Mouse (Mus musculus) embryonic facial prominence, embryonic 10.5 days (tissue): ENCODE measurements at regions not wholly inside any gene's neighbourhood (a gene's known extent, or its start where the extent isn't known, plus 50 kb on each side); places are given as distances from the start of the nearest gene placed in this dataset.

Experiments
- DNase-seq: peaks from one replicate; pipeline ENCODE4 v3.0.0-alpha.2; 2017; ENCODE audit warnings: low spot score
- H3K27ac ChIP-seq: fragments of 300-500 bp; sonication (generic); replicated peaks from 2 replicates; pipeline ENCODE4 v1.5.1; 2016; ENCODE audit warnings: mild to moderate bottlenecking
- H3K27me3 ChIP-seq: fragments of 300-500 bp; sonication (generic); replicated peaks from 2 replicates; pipeline ENCODE4 v1.6.1; 2016; ENCODE audit warnings: low read depth, mild to moderate bottlenecking; ENCODE audit not compliant: poor library complexity, severe bottlenecking
- H3K36me3 ChIP-seq: fragments of 300-500 bp; sonication (generic); replicated peaks from 2 replicates; pipeline ENCODE4 v1.6.1; 2016; ENCODE audit warnings: mild to moderate bottlenecking, moderate library complexity
- H3K4me1 ChIP-seq: fragments of 300-500 bp; sonication (generic); 2 replicates; pipeline ENCODE4 v1.6.1; 2016
- H3K4me3 ChIP-seq: fragments of 300-500 bp; sonication (generic); 2 replicates; pipeline ENCODE4 v1.5.1; 2016; ENCODE audit warnings: mild to moderate bottlenecking, moderate library complexity
- H3K9me3 ChIP-seq: fragments of 300-500 bp; sonication (generic); 2 replicates; pipeline ENCODE4 v1.6.1; 2016; ENCODE audit warnings: mild to moderate bottlenecking
- WGBS: fragments of 180-500 bp; shearing (Covaris S2); methylation state at CpG from one replicate; pipeline ENCODE4 v1.1.7; 2016; 5-methylcytosine and 5-hydroxymethylcytosine counted together

DNA sequence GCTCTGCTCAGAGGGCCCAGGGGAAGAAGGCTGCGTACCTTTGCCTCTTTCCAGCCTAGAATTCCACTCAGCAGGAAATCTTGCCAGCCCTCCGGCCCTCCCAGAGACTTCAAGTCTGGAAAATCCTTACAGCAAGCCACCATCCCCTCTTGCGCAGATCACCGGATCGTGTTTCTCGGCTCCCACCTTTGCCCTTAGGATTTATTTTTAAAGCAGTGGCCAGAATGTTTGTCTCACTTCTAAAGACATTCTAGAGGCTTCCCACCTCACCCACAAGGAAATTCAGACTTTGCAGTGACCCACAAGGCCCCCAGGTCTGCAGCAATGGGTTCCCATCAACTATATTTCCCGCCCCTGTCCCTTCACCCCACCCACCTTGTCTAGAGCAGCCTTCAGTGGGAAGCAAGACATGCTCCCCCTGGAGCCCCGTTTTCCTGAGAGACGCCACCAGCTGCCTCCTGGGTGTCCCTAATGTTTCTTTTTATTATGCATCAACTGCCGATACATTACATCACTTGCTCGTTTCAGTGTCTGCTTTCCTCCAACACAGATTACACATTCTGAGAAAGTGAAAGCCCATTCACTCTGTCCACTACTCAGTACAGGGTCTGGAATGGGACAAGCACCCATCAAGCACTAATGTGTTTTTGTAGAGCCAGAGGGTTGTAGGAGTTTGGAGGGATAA is 65.0 kb upstream of the Klf3 start:
- WGBS = 12% methylated on average over 11 of the region's 11 CpGs
- peak; percentile 56 for DNase-seq
- Histone ChIP-seq H3K4me1 (peaks cover 43% of the 10 kb centered on the region), H3K36me3 (no peaks in the 10 kb centered on the region), H3K4me3 (peak overlapping the region; percentile 25; the same call in 1 of the 2 replicates), H3K9me3 (no peaks in the 10 kb centered on the region), H3K27me3 (no peaks in the 10 kb centered on the region), H3K27ac (peak overlapping the region; percentile 86)

DNA sequence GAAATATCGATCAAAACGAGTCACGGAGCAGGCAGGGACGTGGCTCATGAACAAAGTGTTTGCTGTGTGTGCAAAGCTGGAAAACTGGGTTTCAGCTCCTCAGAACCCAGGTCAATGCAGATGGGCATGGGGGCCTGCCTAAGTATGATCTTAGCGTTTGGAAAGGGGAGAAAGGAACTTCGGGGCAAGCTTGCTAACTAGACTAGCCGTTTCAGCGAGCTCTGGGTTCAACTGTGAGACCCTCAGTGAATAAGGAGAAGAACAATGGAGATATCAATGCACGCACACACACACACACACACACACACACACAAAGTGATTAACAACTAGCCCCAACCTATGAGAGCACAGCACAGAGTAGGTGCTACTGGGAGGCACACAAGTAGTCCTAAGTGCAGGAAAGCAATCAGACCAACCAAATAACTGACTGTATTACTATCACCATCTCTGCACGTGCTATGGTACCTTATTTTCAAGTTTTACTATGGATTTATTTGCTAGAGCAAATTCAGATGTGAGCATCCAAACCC is 64.3 kb upstream of the Klf3 start:
- peak overlapping the region; percentile 25; the same call in 1 of the 2 replicates for H3K4me3 ChIP-seq
- H3K36me3 ChIP-seq = no peaks in the 10 kb centered on the region
- H3K27me3 ChIP-seq = no peaks in the 10 kb centered on the region
- H3K9me3 ChIP-seq = no peaks in the 10 kb centered on the region
- DNase-seq = peak; percentile 18
- peak overlapping the region; percentile 86 for H3K27ac ChIP-seq
- H3K4me1 ChIP-seq = peaks cover 43% of the 10 kb centered on the region
- WGBS = 28% methylated on average over 10 of the region's 10 CpGs

DNA sequence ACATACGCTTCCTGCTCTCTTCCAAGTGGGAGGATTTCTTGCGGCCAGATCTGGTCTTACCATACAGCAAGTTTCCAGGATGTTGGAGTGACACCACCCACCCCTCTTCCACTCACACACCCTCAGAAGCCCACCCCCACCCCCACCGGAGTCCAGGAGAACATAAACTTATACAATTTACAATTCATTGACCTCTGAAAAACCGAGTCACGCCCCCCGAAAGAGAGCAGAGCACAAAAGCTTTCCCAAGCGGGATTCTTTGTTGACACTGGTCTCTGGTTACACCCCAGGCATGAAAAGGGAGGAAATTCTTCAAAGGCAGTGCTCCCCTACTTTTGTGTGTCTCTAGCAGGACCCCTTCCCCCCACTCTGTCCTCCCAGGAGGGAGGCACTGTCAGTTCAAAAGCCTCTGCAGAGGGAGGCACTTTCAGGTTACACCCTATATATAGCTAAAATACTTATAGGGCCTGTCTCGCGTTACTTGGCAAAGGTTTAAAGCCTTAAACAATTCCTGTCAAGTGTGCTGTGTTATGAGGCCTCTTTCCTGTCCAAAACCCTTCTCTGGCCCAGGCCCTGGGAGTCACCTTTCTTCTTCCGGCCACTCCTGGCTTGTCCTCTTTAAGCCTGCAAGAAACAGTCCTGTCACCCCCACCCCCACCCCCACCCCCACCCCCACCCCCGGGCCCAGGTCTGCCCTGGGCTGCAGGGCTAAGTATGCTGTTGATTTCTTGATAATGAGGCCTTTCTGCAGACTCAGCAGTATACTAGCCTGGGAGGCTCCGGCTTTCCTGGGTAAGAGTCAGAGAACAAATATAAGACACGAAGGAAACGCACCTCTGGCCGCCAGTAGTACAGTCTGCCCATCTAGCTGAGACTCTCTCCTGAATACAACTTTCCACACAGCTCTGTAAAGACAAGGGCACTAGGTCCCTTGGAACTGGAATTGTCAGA is 63.6 kb upstream of the Klf3 start:
- Histone ChIP-seq H3K27me3 (no peaks in the 10 kb centered on the region), H3K4me3 (peak overlapping the region; percentile 16; the same call in 1 of the 2 replicates), H3K36me3 (no peaks in the 10 kb centered on the region), H3K9me3 (no peaks in the 10 kb centered on the region), H3K4me1 (peaks cover 43% of the 10 kb centered on the region), H3K27ac (peak overlapping the region; percentile 86)
- DNase-seq = peak; percentile 72
- WGBS = 6% methylated on average over 15 of the region's 15 CpGs

DNA sequence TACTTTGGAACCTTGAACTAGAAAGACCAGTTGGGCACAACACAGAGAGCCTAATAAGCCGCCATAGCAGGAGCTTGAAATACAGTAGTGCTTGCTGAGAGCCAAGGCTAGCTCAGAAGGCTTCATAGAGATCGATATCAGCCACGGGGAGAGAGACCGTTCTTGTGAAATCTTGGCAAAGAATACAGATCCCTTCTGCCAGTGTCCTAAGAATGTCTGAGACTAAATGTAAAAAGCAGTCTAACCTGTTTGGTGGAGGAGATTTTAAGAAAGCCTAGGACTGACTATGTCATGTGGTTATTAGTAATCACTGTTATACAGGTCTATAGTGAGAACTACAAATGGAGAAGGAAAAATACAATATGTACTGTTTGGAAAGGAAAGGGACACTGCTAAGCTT is 59.1 kb upstream of the Klf3 start:
- 90% methylated on average over 4 of the region's 4 CpGs for WGBS
- no peaks in the 10 kb centered on the region for H3K27me3 ChIP-seq
- peaks cover 22% of the 10 kb centered on the region for H3K4me1 ChIP-seq
- no peak overlapping the region for H3K27ac ChIP-seq
- H3K36me3 ChIP-seq = no peaks in the 10 kb centered on the region
- no peaks in the 10 kb centered on the region for H3K9me3 ChIP-seq
- no peak overlapping the region for H3K4me3 ChIP-seq
- DNase-seq = no peak

DNA sequence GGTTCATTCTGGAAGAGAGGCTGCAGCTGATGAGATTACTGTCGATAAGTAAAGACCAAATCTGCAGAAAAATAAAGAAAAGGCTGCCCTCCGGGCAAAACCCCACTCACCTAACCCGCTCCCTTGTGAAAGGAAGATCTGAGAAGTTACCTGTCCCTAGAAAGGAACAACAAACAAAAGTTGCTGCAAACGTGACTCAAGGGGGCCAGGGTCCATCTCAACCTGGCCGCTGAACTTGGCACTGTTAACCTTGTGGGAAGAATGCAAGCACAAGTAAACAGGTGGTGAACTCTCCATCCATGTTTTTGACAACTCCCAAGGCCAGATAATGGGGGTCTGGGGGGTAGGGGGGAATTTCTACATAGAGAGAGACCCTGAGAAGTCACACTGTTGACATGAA is 58.7 kb upstream of the Klf3 start:
- H3K27me3 ChIP-seq = no peaks in the 10 kb centered on the region
- H3K9me3 ChIP-seq = no peaks in the 10 kb centered on the region
- WGBS = 84% methylated on average over 5 of the region's 5 CpGs
- DNase-seq = no peak
- H3K27ac ChIP-seq = no peak overlapping the region
- H3K36me3 ChIP-seq = no peaks in the 10 kb centered on the region
- peaks cover 18% of the 10 kb centered on the region for H3K4me1 ChIP-seq
- H3K4me3 ChIP-seq = no peak overlapping the region

DNA sequence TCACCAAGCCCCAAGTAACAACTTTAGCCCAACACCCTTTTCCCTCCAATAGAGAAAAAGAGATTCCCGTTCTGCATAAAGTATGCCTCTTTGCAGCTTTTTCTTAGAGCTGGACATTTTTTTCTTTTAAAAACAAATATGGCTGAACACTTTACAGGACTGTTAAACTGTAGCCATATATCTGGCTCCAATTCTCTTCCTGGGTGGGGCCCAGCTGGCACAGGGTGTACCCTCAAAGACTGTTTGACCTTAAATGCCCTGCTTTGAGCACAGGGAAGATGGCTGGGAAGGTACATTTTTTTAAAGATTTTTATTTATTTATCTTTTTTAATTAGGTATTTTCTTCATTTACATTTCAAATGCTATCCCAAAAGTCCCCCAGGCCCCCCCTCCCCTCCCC is 55.7 kb upstream of the Klf3 start:
- Histone ChIP-seq H3K9me3 (no peaks in the 10 kb centered on the region), H3K27ac (no peak overlapping the region), H3K4me1 (peaks cover 6% of the 10 kb centered on the region; the same call in 1 of the 2 replicates), H3K4me3 (no peak overlapping the region), H3K36me3 (no peaks in the 10 kb centered on the region), H3K27me3 (no peaks in the 10 kb centered on the region)
- no peak for DNase-seq
- WGBS = 65% methylated on average over 1 of the region's 1 CpGs

DNA sequence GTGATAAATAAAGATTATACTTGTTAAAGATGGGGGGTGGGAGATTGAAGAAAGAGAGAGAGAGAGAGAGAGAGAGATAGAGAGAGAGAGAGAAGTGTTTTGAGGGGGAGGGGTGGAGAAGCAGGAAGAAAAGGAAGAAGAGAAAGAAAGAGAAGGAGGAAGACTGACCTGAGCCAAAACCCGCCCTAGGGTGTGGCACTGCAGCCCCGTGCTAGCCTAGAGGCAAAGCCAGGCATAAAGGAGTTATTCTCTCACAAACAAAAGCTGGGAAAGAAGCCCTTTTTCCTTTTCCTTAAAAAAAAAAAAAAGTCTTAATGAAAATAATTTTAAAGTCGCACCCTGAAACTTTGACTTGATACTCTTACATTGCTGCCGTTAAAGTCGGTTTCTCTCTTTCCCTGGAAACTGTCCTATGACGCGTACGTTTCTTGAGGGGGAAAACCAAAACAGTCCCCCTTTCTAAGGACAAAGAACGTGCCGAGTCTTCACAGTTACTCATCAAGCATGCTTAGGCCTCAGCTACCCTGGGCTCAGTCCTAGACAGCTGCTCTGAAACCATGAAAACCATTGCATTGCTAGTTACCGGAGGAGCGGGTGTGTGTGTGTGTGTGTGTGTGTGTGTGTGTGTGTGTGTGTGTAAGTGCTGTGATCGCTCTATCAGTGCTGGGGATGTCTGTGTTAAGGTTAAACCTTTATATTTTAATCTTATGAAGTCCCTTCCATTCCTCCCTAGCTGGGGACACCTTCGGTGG is 53.6 kb upstream of the Klf3 start:
- DNase-seq = no peak

DNA sequence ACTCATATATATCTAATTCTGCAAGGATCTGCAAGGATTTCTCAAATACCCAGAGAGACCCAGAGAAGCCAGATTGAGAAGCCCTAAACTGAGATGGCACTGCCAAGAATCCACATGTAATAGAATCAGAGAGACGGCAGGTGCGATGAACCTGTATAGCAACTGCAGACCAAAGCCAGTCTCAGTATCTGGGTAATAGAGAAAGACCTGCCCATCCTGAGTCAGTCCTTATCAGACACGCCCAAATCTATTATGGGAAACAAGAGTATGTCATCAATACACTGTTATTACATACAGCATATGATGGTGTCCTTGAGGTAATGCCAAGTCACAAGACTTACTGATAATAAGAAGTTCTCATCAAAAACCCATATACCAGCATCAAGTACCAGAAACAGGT is 52.8 kb upstream of the Klf3 start:
- no peak for DNase-seq
- H3K4me1 ChIP-seq = peaks cover 6% of the 10 kb centered on the region; the same call in 1 of the 2 replicates
- no peaks in the 10 kb centered on the region for H3K9me3 ChIP-seq
- no peaks in the 10 kb centered on the region for H3K27me3 ChIP-seq
- 94% methylated on average over 3 of the region's 3 CpGs for WGBS
- H3K27ac ChIP-seq = no peak overlapping the region
- H3K4me3 ChIP-seq = no peak overlapping the region
- H3K36me3 ChIP-seq = no peaks in the 10 kb centered on the region

More for the DNA sequence above, 53.6 kb upstream of the Klf3 start:
- 69% methylated on average over 14 of the region's 14 CpGs for WGBS
- H3K36me3 ChIP-seq = no peaks in the 10 kb centered on the region
- H3K4me1 ChIP-seq = peaks cover 6% of the 10 kb centered on the region; the same call in 1 of the 2 replicates
- no peak overlapping the region for H3K4me3 ChIP-seq
- H3K27me3 ChIP-seq = no peaks in the 10 kb centered on the region
- no peak overlapping the region for H3K27ac ChIP-seq
- H3K9me3 ChIP-seq = no peaks in the 10 kb centered on the region

DNA sequence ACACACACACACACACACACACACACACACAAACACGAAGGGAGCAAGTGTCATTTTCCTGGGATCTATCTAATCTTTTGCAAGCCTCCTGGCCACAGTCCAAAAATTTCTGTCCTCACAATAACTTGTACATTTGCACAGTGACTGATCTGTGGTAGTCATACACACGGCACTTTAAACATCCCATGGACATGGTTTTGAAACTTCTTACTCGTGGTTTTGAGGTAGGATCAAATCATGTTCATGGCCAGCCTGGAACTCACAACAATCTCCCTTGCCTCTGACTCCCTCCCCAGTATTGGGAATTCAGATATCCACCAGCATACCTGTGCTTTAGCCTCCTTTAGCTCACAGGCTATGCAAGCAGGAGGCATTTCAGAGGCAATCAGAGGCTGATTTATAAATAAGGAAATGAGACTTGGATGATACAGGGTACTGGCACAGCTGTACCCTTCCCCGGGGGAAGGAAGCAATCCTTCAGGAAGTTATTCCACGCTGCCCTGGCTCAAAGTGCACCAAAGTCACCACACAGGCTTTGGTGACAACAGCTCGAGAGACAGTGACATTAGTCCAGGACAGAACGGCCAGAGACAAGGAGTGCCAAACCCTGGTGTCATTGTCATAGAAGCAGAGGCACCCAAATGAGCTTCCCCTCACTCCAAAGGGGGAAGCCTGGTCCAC is 52.1 kb upstream of the Klf3 start:
- Histone ChIP-seq H3K4me3 (no peak overlapping the region), H3K9me3 (no peaks in the 10 kb centered on the region), H3K27me3 (no peaks in the 10 kb centered on the region), H3K4me1 (peaks cover 6% of the 10 kb centered on the region; the same call in 1 of the 2 replicates), H3K27ac (0 out of 2 replicates have a peak overlapping the region, but pooled peaks have one; percentile 0), H3K36me3 (no peaks in the 10 kb centered on the region)
- WGBS = 63% methylated on average over 7 of the region's 7 CpGs
- DNase-seq = no peak

DNA sequence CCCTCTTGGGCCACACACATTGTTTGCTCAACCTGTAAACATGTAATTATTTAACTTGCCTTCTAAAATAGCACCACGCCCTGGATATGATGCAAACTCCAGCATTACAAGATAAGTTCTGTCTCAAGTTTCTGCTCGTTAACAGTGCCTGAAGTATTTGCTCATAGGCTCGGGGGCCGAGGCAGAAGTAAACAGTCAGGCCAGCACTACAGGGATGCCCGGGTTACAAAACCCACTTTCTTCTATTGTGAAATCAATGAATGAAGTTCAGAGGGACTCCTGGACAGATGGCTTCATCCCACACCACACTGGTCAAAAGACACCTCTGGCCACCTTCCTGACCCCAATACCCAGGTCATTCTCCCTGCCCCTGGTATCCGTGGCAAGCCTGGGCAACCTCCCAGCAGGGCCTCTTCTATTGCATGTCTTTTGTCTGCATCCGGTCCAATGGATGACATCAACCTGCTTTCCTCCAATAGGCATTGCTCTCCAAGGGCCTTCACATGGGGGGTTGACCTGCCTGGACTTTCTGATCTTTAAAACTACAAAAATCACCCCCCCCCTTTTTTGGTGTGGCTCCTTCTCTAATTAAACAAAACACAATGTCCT is 49.9 kb upstream of the Klf3 start:
- no peaks in the 10 kb centered on the region for H3K27me3 ChIP-seq
- DNase-seq = no peak
- H3K4me3 ChIP-seq = no peak overlapping the region
- peaks cover 6% of the 10 kb centered on the region; the same call in 1 of the 2 replicates for H3K4me1 ChIP-seq
- H3K36me3 ChIP-seq = no peaks in the 10 kb centered on the region
- no peak overlapping the region for H3K27ac ChIP-seq
- no peaks in the 10 kb centered on the region for H3K9me3 ChIP-seq
- 73% methylated on average over 7 of the region's 7 CpGs for WGBS
